Mouse (Mus musculus) kidney, postnatal 36 days (tissue): ENCODE results near the gene Clec5a.
"Not testable (repeated sequence)": the region's sequence is repeated elsewhere in the genome, so short reads cannot be mapped to it uniquely, and the experiment has no call there.

Source experiments
- DNase-seq, 2 experiments: peaks; one replicate each; pipeline ENCODE4 v3.0.0; 2021 to 2022; ENCODE audit warnings: mixed read lengths in 2 of 2

Gene Clec5a

GRCm38 (mm10) chr6:40585645-40586044 lies at the start of gene Clec5a:
Gene Clec5a (minus strand): TSS chr6:40585821.
- no peak for DNase-seq

- DNase-seq, result peak; percentile 41 to 71
Observed at GRCm38 (mm10) chr6:40634640-40635071, 49.0 kb upstream of the Clec5a start.

GRCm38 (mm10) chr6:40628406-40629000 lies 42.9 kb upstream of the Clec5a start, which contains the start of gene Mgam:
Gene Mgam (plus strand): TSS chr6:40628831.
- no peak for DNase-seq

- peak; percentile 5 to 18 for DNase-seq
Observed at GRCm38 (mm10) chr6:40626111-40626510, 40.5 kb upstream of the Clec5a start.

- DNase-seq, result peak; percentile 57 to 84
Observed at GRCm38 (mm10) chr6:40617965-40618364, 32.3 kb upstream of the Clec5a start.

- no peak for DNase-seq
Observed at GRCm38 (mm10) chr6:40613260-40613852, 27.7 kb upstream of the Clec5a start, which contains the start of gene Tas2r138. Gene Tas2r138 (minus strand): TSS chr6:40613310.

- no peak for DNase-seq
Observed at GRCm38 (mm10) chr6:40610244-40610643, 24.6 kb upstream of the Clec5a start.

GRCm38 (mm10) chr6:40607431-40607830 lies 21.8 kb upstream of the Clec5a start:
- DNase-seq, result no peak

GRCm38 (mm10) chr6:40598546-40598945 lies 12.9 kb upstream of the Clec5a start:
- not testable (repeated sequence) for DNase-seq

- DNase-seq, result no peak
Observed at GRCm38 (mm10) chr6:40594804-40595550, 9.4 kb upstream of the Clec5a start.

GRCm38 (mm10) chr6:40588346-40588745 lies 2.7 kb upstream of the Clec5a start:
- no peak for DNase-seq

- no peak for DNase-seq
Observed at GRCm38 (mm10) chr6:40584336-40584735, 1.3 kb downstream of the Clec5a start.

- DNase-seq, result no peak
Observed at GRCm38 (mm10) chr6:40576305-40576704, 9.3 kb downstream of the Clec5a start.

- DNase-seq, result no peak
Observed at GRCm38 (mm10) chr6:40573618-40574017, 12.0 kb downstream of the Clec5a start.

- DNase-seq, result no peak
Observed at GRCm38 (mm10) chr6:40569187-40569586, 16.4 kb downstream of the Clec5a start, which contains the start of gene Olfr460. Gene Olfr460 (plus strand): TSS chr6:40569487.

GRCm38 (mm10) chr6:40554950-40555349 lies 30.7 kb downstream of the Clec5a start, which contains the start of gene Olfr461:
Gene Olfr461 (minus strand): TSS chr6:40555050.
- DNase-seq, result no peak

- DNase-seq, result no peak
Observed at GRCm38 (mm10) chr6:40544690-40545089, 40.9 kb downstream of the Clec5a start.
